Mouse (Mus musculus) ZHBTc4 (cell line): ENCODE measurements around the gene Slc35g3.

Experiments used
- DNase-seq: peaks from one replicate; pipeline ENCODE4 v3.0.0-alpha.2; 2011; ENCODE audit warnings: low read depth, low spot score

Slc35g3 gene

DNA sequence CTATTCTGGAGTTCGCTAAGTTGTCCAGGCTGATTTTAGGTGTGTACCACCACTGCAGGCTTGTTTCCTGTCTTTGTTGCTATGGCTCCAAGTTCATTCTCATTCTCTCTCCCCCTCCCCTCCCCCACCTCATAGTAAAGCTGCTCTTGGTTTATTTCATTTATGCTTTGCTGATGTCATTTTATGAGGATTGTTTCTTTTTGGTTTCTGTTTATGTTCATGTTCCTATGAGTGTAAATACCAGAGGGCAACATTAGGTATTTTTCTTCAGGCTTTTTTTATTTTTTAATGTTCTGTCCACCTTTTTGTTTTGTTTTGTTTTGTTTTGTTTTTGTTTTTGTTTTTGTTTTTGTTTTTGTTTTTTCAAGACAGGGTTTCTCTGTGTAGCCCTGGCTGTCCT lies at the start of gene Slc35g3:
Gene Slc35g3 (minus strand): TSS at position 101 of the 400 bp plus-strand sequence.
- no peak for DNase-seq

DNA sequence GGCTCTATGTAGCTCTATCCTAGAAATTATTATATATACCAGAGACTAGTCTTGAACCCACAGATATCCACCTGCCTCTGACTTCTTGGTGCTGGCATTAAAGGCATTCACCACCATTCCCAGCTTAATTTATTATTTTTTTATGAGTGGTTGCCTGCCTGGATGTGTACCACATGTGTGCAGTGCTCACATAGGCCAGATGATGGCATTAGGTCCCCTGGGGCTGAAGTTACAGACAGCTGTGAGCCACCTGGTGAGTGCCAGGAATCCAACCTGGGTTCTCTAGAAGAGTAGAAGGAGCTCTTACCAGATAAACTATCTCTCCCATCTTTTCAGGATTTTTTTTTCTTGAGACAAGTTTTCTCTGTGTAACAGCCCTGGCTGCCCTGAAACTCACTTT lies 48.5 kb upstream of the Slc35g3 start:
- no peak for DNase-seq

DNA sequence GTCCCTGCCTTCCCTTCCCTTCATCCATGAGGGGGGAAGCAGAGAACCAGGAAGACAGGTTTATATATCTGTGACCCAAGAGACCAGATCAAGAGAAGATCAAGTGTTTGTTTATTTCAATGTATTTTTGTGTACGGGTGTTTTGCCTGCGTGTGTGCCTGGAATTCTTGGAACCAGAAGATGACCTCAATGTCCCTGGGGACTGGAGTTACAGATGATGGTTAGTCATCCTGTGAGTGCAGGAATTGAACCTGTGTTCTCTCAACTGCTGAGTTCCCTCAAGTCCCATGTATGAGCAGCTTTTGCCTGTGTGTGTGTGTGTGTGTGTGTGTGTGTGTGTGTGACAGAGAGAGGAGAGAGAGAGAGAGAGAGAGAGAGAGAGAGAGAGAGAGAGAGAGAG lies 45.9 kb upstream of the Slc35g3 start:
- DNase-seq = no peak

GRCm38 (mm10) chr11:69806378-69806777 lies 44.6 kb upstream of the Slc35g3 start:
- DNase-seq = no peak

DNA sequence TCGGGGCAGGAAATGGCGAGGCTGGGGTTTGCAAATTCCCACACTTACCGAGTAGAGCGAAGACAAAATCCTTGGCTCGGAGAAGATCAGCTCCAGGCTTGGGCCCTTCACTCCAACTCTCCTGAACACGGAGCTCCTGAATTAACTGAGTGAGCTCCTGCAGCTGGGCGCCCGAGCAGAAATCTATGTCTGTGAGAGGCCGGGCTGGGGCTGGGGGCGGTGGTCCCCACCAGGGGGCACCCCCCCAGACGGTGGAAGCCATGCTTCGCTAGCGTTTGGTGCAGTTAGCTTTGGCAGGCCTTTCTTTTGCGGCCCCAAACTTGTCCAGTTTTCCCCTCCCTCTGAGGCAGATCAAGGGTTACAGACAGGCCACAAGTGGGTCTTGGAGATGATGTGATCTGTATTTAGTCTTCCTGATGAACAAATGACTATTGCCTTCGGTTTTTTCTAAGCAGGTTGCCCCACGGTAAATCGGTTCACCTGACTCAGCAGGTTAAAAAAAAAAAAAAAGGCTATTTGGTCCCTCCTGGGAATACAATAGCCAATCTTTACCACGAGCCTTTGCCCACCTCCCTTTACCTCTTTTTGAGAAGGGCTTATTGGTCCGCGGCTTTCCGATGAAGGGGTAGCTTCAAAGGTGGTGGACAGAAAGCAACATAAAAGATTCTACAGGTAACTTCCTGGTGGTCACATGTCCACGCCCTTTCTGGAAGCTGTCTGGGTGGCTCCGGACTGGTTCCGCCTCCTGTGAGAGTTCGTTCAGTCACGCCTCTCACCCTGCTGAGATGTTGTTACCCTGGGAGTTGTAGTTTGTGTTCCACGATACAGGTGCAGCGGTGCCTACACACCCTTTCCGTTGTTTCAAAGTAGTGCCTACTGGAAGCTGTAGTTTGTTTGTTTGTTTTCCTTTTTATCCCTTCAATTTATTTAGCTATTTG lies 43.5 kb upstream of the Slc35g3 start, which contains the start of gene Tmem102:
Gene Tmem102 (minus strand): TSS at position 653 of the 938 bp plus-strand sequence.
- DNase-seq = peak; percentile 85

DNA sequence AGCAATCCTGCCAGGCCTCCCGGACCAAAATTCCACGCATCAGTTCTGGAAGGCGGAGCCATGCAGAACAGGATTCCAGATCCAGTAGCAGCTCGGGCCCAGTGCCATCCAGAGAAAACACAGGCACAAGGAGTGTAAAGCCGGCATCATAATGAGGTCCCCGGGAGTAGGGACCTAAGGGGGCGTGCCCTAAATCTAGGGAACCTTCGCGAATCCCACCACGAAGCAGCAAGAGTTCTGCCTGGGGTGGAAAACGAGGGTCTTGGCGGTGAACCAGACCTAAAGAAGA lies 42.8 kb upstream of the Slc35g3 start:
- DNase-seq = no peak

DNA sequence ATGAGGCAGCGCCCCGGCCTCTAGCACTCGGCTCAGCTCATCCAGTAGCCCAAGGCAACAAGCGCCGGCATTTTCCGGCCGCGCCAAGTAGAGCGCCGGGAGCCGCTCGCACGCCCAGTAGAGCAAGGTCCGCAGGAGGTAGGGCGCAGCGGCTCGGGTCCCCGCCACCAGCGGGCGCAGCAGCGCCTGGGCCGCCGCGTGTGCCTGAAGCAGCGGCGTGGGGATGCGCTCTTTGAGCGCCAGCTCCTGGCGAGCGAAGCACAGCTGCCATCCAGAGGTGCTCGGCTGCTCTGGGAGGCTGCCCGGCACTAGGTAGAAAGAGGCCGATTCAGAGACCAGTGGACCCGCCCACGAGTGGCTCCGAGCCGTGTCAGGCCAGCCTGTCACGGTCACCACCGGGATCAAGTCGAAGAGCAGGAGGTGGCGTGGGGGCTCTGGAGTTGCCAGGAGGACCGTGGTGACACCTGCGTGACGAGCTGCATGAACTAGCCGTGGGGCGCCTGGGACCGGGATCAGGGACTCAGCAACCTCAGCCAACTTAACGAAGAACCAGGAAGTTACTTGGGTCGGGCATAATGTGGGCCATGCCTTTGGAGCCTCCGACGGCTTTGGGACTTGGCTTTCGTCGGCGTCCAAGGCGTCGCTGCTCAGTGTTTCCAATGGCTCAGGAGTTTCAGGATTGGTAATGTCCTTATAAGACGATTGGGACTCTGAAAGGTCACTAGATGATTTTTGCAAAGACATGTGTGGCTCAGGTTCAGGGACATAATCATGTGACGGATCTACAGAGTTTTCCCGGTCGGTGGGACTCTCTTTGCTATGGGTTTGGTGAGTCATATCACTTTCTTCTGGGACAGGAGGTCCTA lies 42.3 kb upstream of the Slc35g3 start:
- DNase-seq = peak; percentile 91

GRCm38 (mm10) chr11:69803328-69803727 lies 41.6 kb upstream of the Slc35g3 start:
- DNase-seq = no peak

DNA sequence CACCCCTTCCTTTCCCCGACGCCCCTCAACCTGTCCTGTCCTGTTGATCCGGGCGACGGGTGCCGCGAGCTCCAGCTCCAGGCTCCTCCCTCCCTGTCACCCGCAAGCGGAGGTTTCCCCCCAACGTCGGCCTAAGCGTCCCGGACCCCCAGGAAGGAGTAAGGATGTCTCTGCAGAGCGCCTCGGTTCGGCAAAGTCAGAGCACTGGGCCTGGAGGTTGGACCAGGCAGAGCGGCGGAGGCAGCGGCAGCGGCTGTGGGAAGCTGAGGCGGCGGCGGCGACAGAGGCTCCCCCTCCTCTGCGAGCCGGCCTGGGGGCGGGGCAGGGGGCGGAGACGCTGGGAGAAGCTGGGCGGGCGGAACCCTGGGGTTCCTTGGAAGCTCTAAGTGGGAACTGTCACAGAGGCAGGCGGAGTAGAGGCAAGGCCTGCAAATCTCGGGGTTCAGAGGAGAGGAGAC lies 40.9 kb upstream of the Slc35g3 start:
- DNase-seq = peak; percentile 90

DNA sequence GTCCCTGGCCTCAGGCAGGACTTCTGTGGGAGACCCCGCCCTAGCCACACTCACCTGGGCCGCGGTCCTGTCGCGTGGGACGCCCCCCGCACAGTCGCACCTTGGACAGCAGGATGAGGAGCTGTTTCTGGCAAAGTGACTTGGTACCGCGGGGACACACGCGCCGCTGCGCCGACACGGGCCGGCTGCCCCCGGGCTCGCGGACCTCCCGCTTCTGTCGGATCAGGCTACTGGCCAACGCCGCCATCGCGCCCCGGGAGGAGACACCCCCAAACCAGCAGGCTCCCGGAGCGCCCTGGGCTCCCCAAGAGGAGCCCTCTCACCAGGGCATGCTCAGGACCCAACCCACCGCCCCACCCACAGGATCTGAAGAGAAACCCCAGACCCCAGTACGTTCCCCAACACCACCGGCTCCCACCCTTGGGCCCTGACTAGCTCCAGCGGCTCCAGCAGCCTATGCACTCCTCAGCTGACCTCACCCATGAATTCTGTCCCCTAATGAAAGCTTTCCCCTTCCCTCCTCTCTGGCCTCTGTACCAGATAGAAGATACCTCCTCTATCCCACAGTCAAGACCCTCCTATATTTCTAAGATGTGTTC lies 39.7 kb upstream of the Slc35g3 start, which contains the start of gene Fgf11:
Gene Fgf11 (minus strand): TSS at position 479 of the 599 bp plus-strand sequence.
- no peak for DNase-seq

DNA sequence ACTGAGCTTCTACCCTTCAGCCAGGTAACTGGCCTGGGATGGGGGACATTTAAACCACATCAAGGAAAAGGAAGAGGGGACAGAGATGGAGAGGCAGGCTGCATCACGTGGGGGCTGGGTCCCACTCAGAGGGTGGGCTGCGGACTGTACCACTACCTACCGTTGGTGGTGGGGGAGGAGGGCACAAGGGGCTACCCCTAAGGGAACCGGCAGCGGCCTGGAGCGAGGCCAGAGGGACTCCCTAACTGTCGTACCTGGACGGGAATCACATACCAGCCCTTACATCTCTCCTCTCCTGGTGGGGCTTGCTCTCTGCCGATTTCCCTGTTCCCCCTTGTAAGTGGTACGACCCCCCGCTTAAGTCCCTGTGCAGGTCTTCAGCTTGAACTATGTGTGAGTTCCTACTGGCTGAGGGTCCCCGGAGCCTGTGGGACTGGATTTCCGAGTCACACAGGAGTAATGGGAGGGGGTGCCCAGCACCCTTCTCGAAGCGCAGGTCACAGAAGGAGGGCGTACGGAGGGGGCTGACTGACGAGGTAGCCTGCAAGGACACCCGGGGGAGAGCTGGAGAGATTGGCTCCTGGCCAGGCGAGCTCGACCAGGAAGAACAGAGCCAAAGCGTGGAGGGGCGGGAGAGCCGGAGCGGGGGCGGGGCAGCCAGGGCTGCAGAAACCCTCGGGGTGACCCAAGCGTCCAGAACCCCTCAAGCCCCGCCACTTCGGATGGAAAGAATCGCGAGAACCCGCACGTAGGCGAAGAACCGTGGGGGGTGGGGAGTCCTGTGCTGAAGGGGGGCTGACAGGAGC lies 38.8 kb upstream of the Slc35g3 start:
- DNase-seq = peak; percentile 77

DNA sequence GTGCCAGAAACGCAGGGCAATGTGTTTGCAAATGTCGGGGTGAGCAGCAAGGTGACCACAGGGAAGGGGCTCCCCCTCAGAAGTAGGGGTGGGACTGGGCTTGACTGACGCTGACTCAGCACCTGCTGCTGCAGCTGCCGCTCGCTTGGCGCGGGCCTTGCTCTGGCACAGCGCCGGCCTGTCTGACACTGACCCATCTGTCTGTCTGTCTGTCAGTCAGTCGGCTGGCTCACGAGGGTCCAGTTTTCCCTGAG lies 38.3 kb upstream of the Slc35g3 start:
- no peak for DNase-seq

- peak; percentile 46 for DNase-seq
Observed at GRCm38 (mm10) chr11:69799394-69800137, 37.8 kb upstream of the Slc35g3 start.

DNA sequence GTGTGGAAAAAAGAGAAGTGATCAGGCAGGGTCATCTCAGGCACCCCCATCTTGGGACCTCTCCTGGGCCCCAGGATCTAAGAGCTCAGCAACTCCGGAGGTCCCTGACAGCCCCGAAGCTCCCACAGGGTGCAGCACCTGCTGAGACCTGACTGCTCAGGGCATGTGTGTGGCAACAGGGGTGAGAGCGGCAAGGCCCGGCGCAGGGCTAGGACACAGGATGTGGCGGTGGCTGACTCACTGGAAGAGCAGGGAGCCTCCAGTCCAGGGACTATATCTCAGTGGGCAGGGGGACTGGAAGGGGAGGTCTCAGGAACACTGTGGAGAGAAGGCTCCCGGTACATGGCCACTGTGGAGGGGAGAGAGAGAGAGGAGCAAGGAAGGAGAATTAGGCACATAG lies 36.2 kb upstream of the Slc35g3 start:
- no peak for DNase-seq

DNA sequence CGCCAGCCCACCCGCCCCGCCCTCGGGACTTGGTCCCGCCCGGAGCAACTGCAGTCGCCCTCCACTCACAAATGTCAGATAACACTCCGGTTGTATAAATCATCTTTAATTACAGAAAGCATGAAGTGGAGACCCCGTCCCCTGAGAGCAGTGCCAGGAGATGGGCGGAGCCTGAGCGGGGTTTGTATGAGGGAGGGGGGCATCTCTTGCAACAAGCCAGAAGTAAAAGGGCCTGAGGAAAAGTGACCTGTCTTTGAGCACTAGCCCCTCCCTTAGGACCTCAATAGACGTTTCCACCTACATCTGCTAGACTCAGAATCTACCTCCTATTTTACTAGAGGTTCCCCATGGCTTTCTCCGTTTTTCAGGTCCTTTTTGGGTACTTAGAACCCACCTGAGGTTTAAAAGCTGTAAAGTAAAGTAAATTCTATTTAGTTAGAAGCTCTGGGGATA lies 34.2 kb upstream of the Slc35g3 start:
- DNase-seq = no peak

DNA sequence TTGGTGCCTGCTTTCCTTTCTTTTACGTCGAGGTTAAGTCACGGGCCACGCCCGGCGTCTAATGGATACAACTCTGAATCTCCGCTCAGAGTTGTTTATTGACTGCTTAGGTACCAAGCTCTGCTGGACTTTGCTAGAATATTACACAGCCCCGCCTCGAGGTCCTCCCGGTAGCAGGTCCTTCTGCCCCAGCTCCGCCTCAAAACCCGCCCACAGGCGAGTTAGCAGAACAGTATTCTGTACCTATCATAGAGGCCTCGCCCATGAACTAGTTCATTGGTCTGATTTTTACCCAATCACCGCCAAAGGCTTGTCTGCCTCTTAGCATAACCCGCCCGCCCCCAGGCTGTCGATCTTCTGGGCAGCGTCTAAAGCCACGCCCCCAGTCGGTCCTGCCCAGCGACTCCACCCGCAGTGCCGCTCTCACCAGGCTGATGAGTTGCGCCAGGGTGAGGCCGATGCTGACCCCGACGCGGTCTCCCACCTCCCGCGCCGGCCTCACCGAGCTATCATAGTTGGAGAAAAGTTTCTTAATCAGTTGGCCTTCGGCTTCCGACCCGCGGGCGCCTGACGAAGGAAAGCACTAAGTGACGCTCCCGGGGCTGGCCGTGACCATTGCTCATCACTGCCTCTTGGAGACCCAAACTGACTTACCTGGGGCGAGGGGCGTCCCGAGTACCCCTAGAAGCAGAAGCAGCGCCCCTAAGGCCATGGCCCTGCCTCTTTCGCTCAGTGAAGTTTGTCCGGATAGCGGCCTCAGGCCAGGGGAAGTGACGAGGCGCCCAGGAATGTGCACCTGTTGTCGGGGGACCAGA lies 33.6 kb upstream of the Slc35g3 start, which contains the start of gene Chrnb1:
Gene Chrnb1 (minus strand): TSS at position 776 of the 815 bp plus-strand sequence.
- peak; percentile 98 for DNase-seq

GRCm38 (mm10) chr11:69793429-69793828 lies 31.7 kb upstream of the Slc35g3 start:
- no peak for DNase-seq

DNA sequence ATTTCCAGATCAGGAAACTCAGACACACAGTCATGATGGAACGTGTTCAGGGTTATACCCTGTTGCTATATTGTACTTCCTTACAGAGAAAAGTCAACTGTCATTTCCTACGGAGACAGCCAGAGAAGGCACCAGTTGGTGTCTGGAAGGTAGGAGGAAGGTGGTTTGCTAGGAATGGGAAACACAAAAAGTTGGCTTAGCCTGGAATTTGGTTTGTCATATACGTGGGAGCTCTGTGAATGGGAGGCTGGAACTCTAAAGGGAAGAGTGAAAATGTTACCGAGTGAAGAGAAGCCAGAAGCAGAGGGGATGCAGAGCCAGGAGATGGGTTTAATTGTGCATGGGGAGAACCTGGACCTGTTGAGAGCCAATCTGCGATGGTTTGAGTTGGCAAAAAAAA lies 29.7 kb upstream of the Slc35g3 start:
- no peak for DNase-seq

- DNase-seq = no peak
Observed at GRCm38 (mm10) chr11:69789431-69789830, 27.7 kb upstream of the Slc35g3 start.

DNA sequence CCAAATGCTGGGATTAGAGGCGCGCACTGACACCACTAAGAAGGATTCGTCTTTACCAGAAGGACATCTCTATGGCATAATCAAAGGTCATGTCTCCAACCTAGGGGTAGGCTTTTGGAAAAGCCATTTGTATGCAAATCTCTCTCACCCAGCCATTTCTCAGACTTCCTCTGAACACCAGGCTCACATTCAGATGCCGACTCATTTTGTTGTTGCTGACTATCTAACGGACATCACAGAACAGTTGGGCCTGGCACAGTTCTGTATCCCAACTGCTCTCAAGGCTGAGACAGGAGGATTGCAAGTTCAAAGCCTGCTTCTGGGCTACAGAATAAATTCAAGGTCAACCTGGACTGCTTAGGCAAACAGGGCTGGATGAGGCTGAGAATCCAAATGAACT lies 25.5 kb upstream of the Slc35g3 start:
- DNase-seq = peak; percentile 49
